Mouse (Mus musculus): ENCODE data around the gene Capn13.

- no peak for TF ChIP-seq CTCF (IDR thresholded peaks at IDR 0.05; ENCODE audit: low read depth)
- no peak for TF ChIP-seq EP300 (IDR thresholded peaks at IDR 0.05; ENCODE audit: low read depth)
These were observed 101.7 kb downstream of the Capn13 start for GRCm38 (mm10) chr17:73298981-73299380.

Data from liver, embryonic 14.5 days (tissue).